Mouse (Mus musculus): ENCODE data around the gene Uncx. TPM values are rescaled to one million over a fixed set of nuclear protein-coding genes. Genes with fewer than 3 reads are reported as not detected.
A peak's percentile ranks its signal among the peaks of the same experiment; 100 is the strongest.

Uncx gene
- polyA plus RNA-seq (2015; fragmentation: Nextera tagmentation; extraction: Ambion mirVana), result 43.3 and 46.4 TPM in 2 replicates

GRCm38 (mm10) chr5:139543214-139543613 lies at the start of gene Uncx:
Gene Uncx (plus strand): TSS chr5:139543494.
- under 1% methylated on average over 15 of the region's 15 CpGs for WGBS
- no peaks in the 10 kb centered on the region for H3K36me3 ChIP-seq
- ATAC-seq (ENCODE audit: low read depth), result 0 out of 2 replicates have a peak, but pooled peaks have one; percentile 3
- peak within 1 kb of the TSS; percentile 63 for H3K4me3 ChIP-seq
- H3K4me1 ChIP-seq (replicated peaks), result peaks cover 73% of the 10 kb centered on the region
- peak within 1 kb of the TSS; percentile 90 for H3K9ac ChIP-seq
- peak within 1 kb of the TSS; percentile 71 for H3K4me2 ChIP-seq
- H3K27me3 ChIP-seq, result peaks cover 85% of the 10 kb centered on the region
- no peaks in the 10 kb centered on the region for H3K9me3 ChIP-seq
- peak within 1 kb of the TSS; percentile 97 for H3K27ac ChIP-seq (replicated peaks)

DNA sequence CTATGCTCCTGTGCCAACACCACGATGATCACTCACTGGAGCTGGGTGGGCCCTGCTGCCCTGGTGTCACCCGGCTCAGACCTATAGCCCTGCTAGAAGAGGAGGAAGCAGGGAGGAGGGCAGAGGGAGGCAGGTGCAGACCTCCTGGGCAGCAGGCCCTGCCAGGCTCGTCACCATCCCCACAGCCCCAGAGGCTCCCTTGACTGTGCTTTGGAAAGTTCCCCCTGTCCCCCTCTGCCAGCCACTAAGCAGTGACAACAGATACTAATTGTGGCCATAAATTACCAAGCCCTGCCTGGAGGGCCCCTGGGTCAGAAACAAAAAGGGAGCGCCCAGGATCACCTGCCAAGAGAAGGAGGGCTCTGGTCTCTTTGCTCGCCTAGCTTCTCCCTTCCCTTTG lies 49.6 kb upstream of the Uncx start:
- no peak overlapping the region for H3K4me2 ChIP-seq
- H3K36me3 ChIP-seq, result no peaks in the 10 kb centered on the region
- peak overlapping the region; percentile 62; the same call in 1 of the 2 replicates for H3K27ac ChIP-seq (replicated peaks)
- 22% methylated on average over 5 of the region's 5 CpGs for WGBS
- no peaks in the 10 kb centered on the region for H3K27me3 ChIP-seq
- H3K9ac ChIP-seq, result no peak overlapping the region
- no peak overlapping the region for H3K4me3 ChIP-seq
- H3K4me1 ChIP-seq (replicated peaks), result peaks cover 19% of the 10 kb centered on the region
- ATAC-seq (ENCODE audit: low read depth), result 0 out of 2 replicates have a peak, but pooled peaks have one; percentile 45
- no peaks in the 10 kb centered on the region for H3K9me3 ChIP-seq

DNA sequence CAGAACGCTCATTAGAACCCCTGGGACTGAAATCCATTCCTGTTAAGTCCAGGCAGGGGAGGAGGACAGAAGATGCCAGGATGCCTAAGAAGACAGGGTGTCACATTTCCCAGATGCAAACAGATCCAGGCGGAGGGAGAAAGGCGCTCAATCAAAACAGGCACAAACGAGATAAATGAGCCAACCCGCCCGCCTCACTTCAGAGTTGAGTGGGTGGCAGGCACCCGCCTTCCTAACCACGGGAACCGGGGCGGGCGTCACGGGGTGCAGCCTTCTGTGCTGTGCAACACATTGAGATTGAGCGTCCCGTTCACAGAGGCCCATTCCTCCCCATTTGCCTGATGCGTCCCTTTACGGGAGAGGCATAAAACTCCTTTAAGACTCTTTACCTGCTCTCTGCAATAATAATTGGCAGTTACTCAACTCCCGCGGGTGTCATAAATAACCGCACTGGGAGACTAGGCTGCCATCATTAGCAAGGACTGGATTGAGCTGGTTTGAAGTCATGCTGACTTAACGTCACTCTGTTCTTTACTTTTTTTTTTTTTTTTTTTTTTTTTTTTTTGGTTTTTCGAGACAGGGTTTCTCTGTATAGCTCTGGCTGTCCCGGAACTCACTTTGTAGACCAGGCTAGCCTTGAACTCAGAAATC lies 48.1 kb upstream of the Uncx start:
- H3K9ac ChIP-seq, result no peak overlapping the region
- H3K4me2 ChIP-seq, result 0 out of 2 replicates have a peak overlapping the region, but pooled peaks have one; percentile 7
- no peaks in the 10 kb centered on the region for H3K9me3 ChIP-seq
- ATAC-seq (ENCODE audit: low read depth), result no peak
- H3K27me3 ChIP-seq, result no peaks in the 10 kb centered on the region
- H3K36me3 ChIP-seq, result no peaks in the 10 kb centered on the region
- peaks cover 16% of the 10 kb centered on the region for H3K4me1 ChIP-seq (replicated peaks)
- no peak overlapping the region for H3K4me3 ChIP-seq
- H3K27ac ChIP-seq (replicated peaks), result peak overlapping the region; percentile 42; the same call in 1 of the 2 replicates
- WGBS, result 31% methylated on average over 22 of the region's 22 CpGs

DNA sequence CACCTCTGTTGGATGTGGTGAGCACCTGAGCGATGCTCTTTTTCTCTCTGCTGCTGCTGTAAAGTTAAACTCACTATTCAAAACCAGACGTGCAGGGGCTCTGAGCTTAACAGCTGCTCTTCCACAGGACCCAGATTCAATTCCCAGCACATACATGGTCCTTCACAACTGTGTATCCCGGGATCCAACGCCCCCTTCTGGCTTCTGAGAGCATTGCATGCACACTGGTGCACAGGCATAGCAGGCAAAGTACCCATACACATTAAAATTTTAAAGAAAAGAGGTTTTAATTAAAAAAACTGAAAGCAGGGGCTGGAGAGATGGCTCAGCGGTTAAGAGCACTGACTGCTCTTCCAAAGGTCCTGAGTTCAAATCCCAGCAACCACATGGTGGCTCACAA lies 46.4 kb upstream of the Uncx start:
- Histone ChIP-seq H3K9ac (no peak overlapping the region), H3K27me3 (no peaks in the 10 kb centered on the region), H3K4me3 (no peak overlapping the region), H3K4me1 (replicated peaks) (peaks cover 10% of the 10 kb centered on the region), H3K27ac (replicated peaks) (no peak overlapping the region), H3K9me3 (no peaks in the 10 kb centered on the region), H3K36me3 (no peaks in the 10 kb centered on the region), H3K4me2 (no peak overlapping the region)
- 60% methylated on average over 5 of the region's 5 CpGs for WGBS
- no peak for ATAC-seq (ENCODE audit: low read depth)

- H3K27me3 ChIP-seq, result 0 out of 2 replicates have a peak, but pooled peaks cover 7% of the 10 kb centered on the region
- ATAC-seq (ENCODE audit: low read depth), result no peak
- 0 out of 2 replicates have a peak overlapping the region, but pooled peaks have one; percentile 23 for H3K27ac ChIP-seq (replicated peaks)
- WGBS, result 45% methylated on average over 5 of the region's 5 CpGs
- no peaks in the 10 kb centered on the region for H3K36me3 ChIP-seq
- H3K9me3 ChIP-seq, result no peaks in the 10 kb centered on the region
- H3K4me3 ChIP-seq, result no peak overlapping the region
- H3K4me2 ChIP-seq, result no peak overlapping the region
- H3K4me1 ChIP-seq (replicated peaks), result peaks cover 10% of the 10 kb centered on the region
- no peak overlapping the region for H3K9ac ChIP-seq
Measured at GRCm38 (mm10) chr5:139498791-139499190, 44.5 kb upstream of the Uncx start.

- Histone ChIP-seq H3K4me2 (no peak overlapping the region), H3K4me3 (no peak overlapping the region), H3K36me3 (no peaks in the 10 kb centered on the region), H3K27ac (replicated peaks) (no peak overlapping the region), H3K4me1 (replicated peaks) (0 out of 2 replicates have a peak, but pooled peaks cover 3% of the 10 kb centered on the region), H3K9ac (no peak overlapping the region), H3K9me3 (no peaks in the 10 kb centered on the region), H3K27me3 (peaks cover 24% of the 10 kb centered on the region)
- ATAC-seq (ENCODE audit: low read depth), result no peak
- WGBS, result 85% methylated on average over 14 of the region's 14 CpGs
Measured at GRCm38 (mm10) chr5:139502281-139502680, 41.0 kb upstream of the Uncx start.

DNA sequence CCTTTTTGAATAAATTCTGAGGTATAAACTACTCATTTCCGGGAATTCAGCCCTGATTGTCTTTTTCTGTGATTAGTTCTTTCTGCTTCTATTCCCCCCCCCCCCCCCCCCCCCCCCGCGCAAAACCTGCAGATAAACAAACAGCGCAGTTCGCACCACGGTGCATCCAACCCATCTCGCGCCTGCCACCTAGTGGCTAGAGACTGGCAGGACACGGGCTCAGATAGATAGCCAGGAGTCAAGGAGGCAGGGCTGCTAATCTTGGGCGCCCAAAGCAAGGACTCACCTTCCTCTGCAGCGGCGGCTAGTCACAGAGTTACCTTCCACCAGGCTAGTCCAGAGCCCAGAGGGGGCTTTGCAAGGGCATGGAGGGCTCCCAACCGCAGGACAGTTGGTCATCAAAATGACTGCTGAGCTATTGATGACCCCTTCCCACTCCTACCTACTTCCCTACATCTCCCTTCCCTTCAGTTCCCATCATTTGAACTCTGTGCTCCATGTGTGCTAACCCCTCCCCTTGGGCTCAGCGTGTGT lies 38.2 kb upstream of the Uncx start:
- H3K9me3 ChIP-seq, result no peaks in the 10 kb centered on the region
- WGBS, result 6% methylated on average over 12 of the region's 14 CpGs
- 0 out of 2 replicates have a peak, but pooled peaks have one; percentile 19 for ATAC-seq (ENCODE audit: low read depth)

DNA sequence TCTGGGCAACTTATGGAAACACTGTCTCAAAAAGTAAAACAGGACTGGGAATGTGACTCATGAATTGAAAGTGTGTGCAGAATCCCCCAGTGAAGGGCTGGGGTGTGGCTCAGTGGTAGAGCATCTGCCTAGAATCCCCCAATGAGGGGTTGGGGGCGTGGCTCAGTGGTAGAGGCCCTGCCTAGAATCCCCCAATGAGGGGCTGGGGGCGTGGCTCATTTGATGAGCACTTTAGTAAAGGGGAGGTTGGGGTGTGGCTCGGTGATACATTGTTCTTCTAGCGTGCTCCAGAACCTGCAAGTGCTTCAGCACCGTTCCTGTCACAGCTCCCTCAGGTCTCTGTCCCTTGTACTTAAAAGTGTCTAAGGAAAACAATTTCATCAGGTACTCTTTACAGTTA lies 37.1 kb upstream of the Uncx start:
- no peak overlapping the region for H3K4me2 ChIP-seq
- H3K9me3 ChIP-seq, result no peaks in the 10 kb centered on the region
- no peaks in the 10 kb centered on the region for H3K36me3 ChIP-seq
- H3K4me3 ChIP-seq, result no peak overlapping the region
- H3K27me3 ChIP-seq, result peaks cover 55% of the 10 kb centered on the region
- no peak overlapping the region for H3K9ac ChIP-seq
- ATAC-seq (ENCODE audit: low read depth), result no peak
- no peak overlapping the region for H3K27ac ChIP-seq (replicated peaks)
- 23% methylated on average over 5 of the region's 5 CpGs for WGBS
- H3K4me1 ChIP-seq (replicated peaks), result no peaks in the 10 kb centered on the region

More for the DNA sequence above, 38.2 kb upstream of the Uncx start:
- H3K27me3 ChIP-seq, result peaks cover 44% of the 10 kb centered on the region
- no peaks in the 10 kb centered on the region for H3K36me3 ChIP-seq
- no peak overlapping the region for H3K4me2 ChIP-seq
- H3K9ac ChIP-seq, result no peak overlapping the region
- H3K4me1 ChIP-seq (replicated peaks), result no peaks in the 10 kb centered on the region
- H3K4me3 ChIP-seq, result no peak overlapping the region
- no peak overlapping the region for H3K27ac ChIP-seq (replicated peaks)

DNA sequence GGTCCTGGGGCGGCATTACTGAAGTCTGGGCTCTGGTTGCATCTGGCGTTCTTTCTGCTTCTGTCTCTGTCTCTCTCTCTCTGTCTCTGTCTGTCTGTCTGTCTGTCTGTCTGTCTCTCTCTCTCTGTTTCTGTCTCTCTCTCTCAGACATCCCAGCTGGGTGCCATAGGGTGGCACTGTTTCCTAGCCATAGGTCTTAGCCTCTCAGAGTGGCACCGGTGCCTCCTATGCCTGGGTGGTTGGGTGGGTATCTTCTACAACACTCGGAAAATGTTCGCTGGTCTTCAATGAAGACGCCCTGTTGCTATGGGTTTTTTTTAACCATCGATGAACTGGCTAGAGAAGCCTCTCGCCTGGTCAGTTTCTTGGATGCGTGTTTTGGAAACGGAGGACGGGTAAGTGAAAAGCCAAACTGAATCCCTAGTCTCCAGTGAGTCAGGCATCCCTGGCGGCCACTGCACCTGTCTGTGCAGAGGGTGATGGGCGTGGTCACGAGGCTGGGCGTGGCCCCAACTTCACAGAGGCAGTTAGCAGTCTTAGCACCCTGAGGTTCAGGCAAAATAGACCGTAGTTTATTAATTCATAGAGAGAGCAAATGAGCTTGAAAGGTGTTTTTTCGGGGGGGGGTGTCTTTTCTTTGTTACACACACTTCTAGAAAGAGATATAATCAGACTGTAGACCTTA lies 32.5 kb upstream of the Uncx start:
- ATAC-seq (ENCODE audit: low read depth), result no peak
- no peak overlapping the region for H3K4me2 ChIP-seq
- H3K4me1 ChIP-seq (replicated peaks), result peaks cover under 1% of the 10 kb centered on the region; the same call in 1 of the 2 replicates
- H3K27me3 ChIP-seq, result peaks cover 59% of the 10 kb centered on the region
- 16% methylated on average over 17 of the region's 17 CpGs for WGBS
- H3K9ac ChIP-seq, result no peak overlapping the region
- no peaks in the 10 kb centered on the region for H3K36me3 ChIP-seq
- no peaks in the 10 kb centered on the region for H3K9me3 ChIP-seq
- H3K4me3 ChIP-seq, result no peak overlapping the region
- H3K27ac ChIP-seq (replicated peaks), result no peak overlapping the region

DNA sequence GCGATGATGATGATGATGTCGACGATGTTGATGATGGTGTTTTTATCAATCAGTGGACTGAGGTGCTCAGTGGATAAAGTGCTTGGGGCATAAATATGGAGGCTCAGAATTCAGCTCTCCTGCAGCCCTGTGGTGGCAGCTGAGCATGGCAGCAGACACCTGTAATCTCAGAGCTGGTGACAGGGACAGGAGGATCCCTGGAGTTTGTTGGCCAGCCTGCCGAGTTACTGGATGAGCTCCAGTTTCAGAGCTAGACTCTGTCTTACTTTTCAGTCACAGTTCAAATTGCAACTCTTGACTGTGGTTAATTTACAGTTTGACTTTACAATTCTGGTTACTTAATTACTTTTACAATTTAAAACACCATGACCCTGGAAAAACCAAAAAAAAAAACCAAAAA lies 31.1 kb upstream of the Uncx start:
- Histone ChIP-seq H3K9ac (no peak overlapping the region), H3K4me1 (replicated peaks) (peaks cover 8% of the 10 kb centered on the region; the same call in 1 of the 2 replicates), H3K9me3 (no peaks in the 10 kb centered on the region), H3K4me2 (no peak overlapping the region), H3K36me3 (no peaks in the 10 kb centered on the region), H3K4me3 (no peak overlapping the region), H3K27me3 (peaks cover 53% of the 10 kb centered on the region), H3K27ac (replicated peaks) (no peak overlapping the region)
- 85% methylated on average over 4 of the region's 4 CpGs for WGBS
- ATAC-seq (ENCODE audit: low read depth), result no peak

DNA sequence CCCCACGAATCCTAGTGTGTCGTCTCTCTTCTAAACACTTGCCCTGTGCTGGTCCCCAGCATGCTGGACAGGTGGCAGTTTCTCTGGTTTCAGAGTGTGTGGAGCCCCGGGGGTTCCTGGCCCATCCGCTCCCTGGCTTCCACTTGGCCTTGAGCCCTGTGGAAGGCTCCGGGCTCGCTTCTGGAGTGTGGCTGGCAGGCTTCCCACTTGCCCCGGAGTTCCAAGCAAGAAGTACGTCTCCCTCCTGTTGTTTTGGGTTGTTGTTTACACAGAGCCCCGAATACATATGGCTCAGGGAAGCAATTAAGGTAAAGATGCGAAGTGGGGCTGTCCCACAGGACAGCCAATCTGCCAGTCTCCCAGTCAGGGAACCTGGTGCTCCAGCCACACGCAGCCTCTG lies 27.0 kb upstream of the Uncx start:
- no peaks in the 10 kb centered on the region for H3K36me3 ChIP-seq
- ATAC-seq (ENCODE audit: low read depth), result no peak
- H3K4me1 ChIP-seq (replicated peaks), result peaks cover 13% of the 10 kb centered on the region; the same call in 1 of the 2 replicates
- H3K4me3 ChIP-seq, result no peak overlapping the region
- no peak overlapping the region for H3K9ac ChIP-seq
- H3K27ac ChIP-seq (replicated peaks), result no peak overlapping the region
- WGBS, result 17% methylated on average over 11 of the region's 11 CpGs
- H3K4me2 ChIP-seq, result no peak overlapping the region
- no peaks in the 10 kb centered on the region for H3K9me3 ChIP-seq
- peaks cover 48% of the 10 kb centered on the region for H3K27me3 ChIP-seq

Data from neural tube, embryonic 13.5 days (tissue).